ENCODE assay signal across 9 mouse cellular contexts in the genomic region with DNA sequence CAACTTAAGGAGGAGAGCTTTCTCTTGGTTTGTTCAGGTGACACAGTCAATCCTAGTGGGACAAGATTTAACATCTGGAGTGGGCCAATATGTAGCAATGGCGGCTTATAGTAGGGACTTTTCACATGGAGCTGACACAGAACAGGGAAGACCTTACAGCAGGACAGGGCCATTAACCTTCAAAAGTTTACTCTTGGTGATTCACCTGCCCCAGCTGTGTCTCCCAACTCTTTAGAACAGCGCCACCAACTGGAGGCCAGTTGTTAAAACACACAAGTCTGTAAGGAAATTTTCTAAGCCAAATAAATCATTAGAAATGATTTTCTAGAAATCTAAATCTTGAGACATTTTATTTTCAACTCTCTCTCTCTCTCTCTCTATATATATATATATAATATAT. TPM values are rescaled to one million over a fixed set of nuclear protein-coding genes. Genes with fewer than 3 reads are reported as not detected.
DNase-seq lines count a peak whose midpoint lies in the region; ATAC-seq lines count a peak whose summit lies in the region.
"Had no signal": no experiment of that assay in that cellular context is flagged by ENCODE, and none has a peak within 500 bp of the region (broad histone marks: within the 10 kb centered on the region; RNA-seq: fewer than 3 reads in every experiment).

No protein-coding gene starts in this region.

- DNase-seq in kidney, postnatal 4 days = peak; percentile 32 to 48
- no peak for DNase-seq in kidney, adult 11 months
- DNase-seq in 3T3-L1 (ENCODE audit: low read depth, low spot score) = peak; percentile 30
- DNase-seq in B cell, adult 2 months = peak; percentile 39 to 42
- peak; percentile 67 for DNase-seq in adrenal gland, postnatal 25 days
- DNase-seq in left cerebral cortex, adult 11 months (ENCODE audit: low spot score) = no peak

- H3K9me3 ChIP-seq in forebrain, embryonic 13.5 days (replicated peaks) = no peaks in the 10 kb centered on the region
- H3K9me3 ChIP-seq: limb, embryonic 12.5 days; midbrain, embryonic 12.5 days had no signal

- no peak overlapping the region for H3K9ac ChIP-seq in forebrain, embryonic 13.5 days
- H3K9ac ChIP-seq: limb, embryonic 12.5 days; midbrain, embryonic 12.5 days had no signal

- no peak overlapping the region for H3K4me3 ChIP-seq in forebrain, embryonic 13.5 days
- H3K4me3 ChIP-seq: limb, embryonic 12.5 days; midbrain, embryonic 12.5 days had no signal

- no peaks in the 10 kb centered on the region for H3K27me3 ChIP-seq in forebrain, embryonic 13.5 days
- H3K27me3 ChIP-seq: limb, embryonic 12.5 days; midbrain, embryonic 12.5 days had no signal

- no peak overlapping the region for H3K4me2 ChIP-seq in forebrain, embryonic 13.5 days
- H3K4me2 ChIP-seq: limb, embryonic 12.5 days; midbrain, embryonic 12.5 days had no signal

- H3K36me3 ChIP-seq in forebrain, embryonic 13.5 days (ENCODE audit: poor library complexity, severe bottlenecking) = no peaks in the 10 kb centered on the region
- H3K36me3 ChIP-seq: limb, embryonic 12.5 days; midbrain, embryonic 12.5 days had no signal

- H3K4me1 ChIP-seq in forebrain, embryonic 13.5 days = peaks cover 11% of the 10 kb centered on the region
- H3K4me1 ChIP-seq: limb, embryonic 12.5 days had no signal

- no peak overlapping the region for H3K27ac ChIP-seq in forebrain, embryonic 13.5 days
- H3K27ac ChIP-seq: limb, embryonic 12.5 days; midbrain, embryonic 12.5 days had no signal

- no peak for ATAC-seq in forebrain, embryonic 13.5 days

- WGBS in forebrain, embryonic 13.5 days = 51% methylated on average over 2 of the region's 2 CpGs

RNA-seq across cellular contexts. Expression of gene Fkbp4, which starts 28.8 kb away (rescaled TPM):
- 205 and 245 TPM in 2 replicates for total RNA-seq in adrenal gland, postnatal 25 days (2021)
- 454 and 497 TPM in 2 replicates for polyA plus RNA-seq in forebrain, embryonic 13.5 days (2015; fragmentation: Nextera tagmentation; extraction: Ambion mirVana)

RNA-seq across cellular contexts. Expression of gene Itfg2, which starts 42.6 kb away (rescaled TPM):
- 27.5 and 35.6 TPM in 2 replicates for total RNA-seq in adrenal gland, postnatal 25 days (2021)
- 35.2 and 38.1 TPM in 2 replicates for polyA plus RNA-seq in forebrain, embryonic 13.5 days (2015; fragmentation: Nextera tagmentation; extraction: Ambion mirVana)

RNA-seq across cellular contexts. Expression of gene Pzp, which starts 59.2 kb away (rescaled TPM):
- total RNA-seq in adrenal gland, postnatal 25 days (2021) = 0.30 and 20.2 TPM in 2 replicates
- polyA plus RNA-seq in forebrain, embryonic 13.5 days (2015; fragmentation: Nextera tagmentation; extraction: Ambion mirVana) = 0.43 TPM in 1 of 2 replicates, not detected in the other
- polyA plus RNA-seq: limb, embryonic 12.5 days; midbrain, embryonic 12.5 days had no signal

Comparison
In these comparisons a context has a peak if more than half of its experiments do, and no peak if none do; other contexts are left out.
1. DNase-seq: peak in kidney, postnatal 4 days (2 of 2), 3T3-L1 (single experiment), B cell, adult 2 months (2 of 2) and adrenal gland, postnatal 25 days (single experiment); none in kidney, adult 11 months (single experiment) and left cerebral cortex, adult 11 months (single experiment).